Mouse (Mus musculus) hindbrain, embryonic 11.5 days (tissue): Measurements from ENCODE around the gene C1rl. TPM values are rescaled to one million over a fixed set of nuclear protein-coding genes. Genes with fewer than 3 reads are reported as not detected.
"Not testable (repeated sequence)": the region's sequence is repeated elsewhere in the genome, so short reads cannot be mapped to it uniquely, and the experiment has no call there.

Experiments used
- ATAC-seq: fragments of 200-750 bp; cut with Nextera tagmentation; 2 replicates; pipeline ENCODE4 v1.8.0; 2017; ENCODE audit warnings: mild to moderate bottlenecking, moderate TSS enrichment, moderate library complexity; ENCODE audit not compliant: low FRiP score
- DNase-seq: peaks from one replicate; pipeline ENCODE4 v3.0.0-alpha.2; 2015; ENCODE audit warnings: low spot score
- H3K27ac ChIP-seq: fragments of 300-500 bp; sonication (generic); 2 replicates; pipeline ENCODE4 v1.5.1; 2014; ENCODE audit warnings: mild to moderate bottlenecking, low read depth, low read length
- H3K27me3 ChIP-seq: fragments of 300-500 bp; sonication (generic); 2 replicates; pipeline ENCODE4 v1.6.1; 2014; ENCODE audit warnings: mild to moderate bottlenecking, low read length, moderate library complexity, mixed read lengths; ENCODE audit not compliant: control insufficient read depth, insufficient read depth
- H3K36me3 ChIP-seq: fragments of 300-500 bp; sonication (generic); 2 replicates; pipeline ENCODE4 v1.6.1; 2014; ENCODE audit warnings: mild to moderate bottlenecking, low read length, moderate library complexity, mixed read lengths; ENCODE audit not compliant: control insufficient read depth, insufficient read depth
- H3K4me1 ChIP-seq: fragments of 300-500 bp; sonication (generic); replicated peaks from 2 replicates; pipeline ENCODE4 v1.6.1; 2014; ENCODE audit warnings: low read length, mixed read lengths; ENCODE audit not compliant: control insufficient read depth, insufficient read depth
- H3K4me2 ChIP-seq: fragments of 300-500 bp; sonication (generic); replicated peaks from 2 replicates; pipeline ENCODE4 v1.6.1; 2014; ENCODE audit warnings: mild to moderate bottlenecking, low read depth, low read length
- H3K4me3 ChIP-seq: fragments of 300-500 bp; sonication (generic); 2 replicates; pipeline ENCODE4 v1.5.1; 2014; ENCODE audit warnings: low read depth, low read length
- H3K9ac ChIP-seq: fragments of 300-500 bp; sonication (generic); 2 replicates; pipeline ENCODE4 v1.6.1; 2014; ENCODE audit warnings: low read depth, low read length
- H3K9me3 ChIP-seq: fragments of 300-500 bp; sonication (generic); 2 replicates; pipeline ENCODE4 v1.6.1; 2016; ENCODE audit warnings: low read length; ENCODE audit not compliant: control insufficient read depth
- WGBS: fragments of 180-500 bp; shearing (Covaris S2); extraction: QIAGEN DNeasy Blood & Tissue Kit; methylation state at CpG from one replicate; pipeline ENCODE4 v1.1.7; 2014; 5-methylcytosine and 5-hydroxymethylcytosine counted together
- polyA plus RNA-seq: library from polyadenylated mRNA; unstranded; fragments of >200 nt; fragmentation: Nextera tagmentation; extraction: Ambion mirVana; gene quantifications from 2 replicates; pipeline ENCODE4 v1.2.1, GENCODE M21; 2014

C1rl gene
- polyA plus RNA-seq, 1 experiment from 2014 or later = 0.11 TPM

- H3K4me3 ChIP-seq = no peak overlapping the region
- no peak overlapping the region for H3K4me2 ChIP-seq
- H3K9ac ChIP-seq = no peak overlapping the region
- 74% methylated on average over 4 of the region's 4 CpGs for WGBS
- ATAC-seq (no peak), DNase-seq (no peak)
- H3K36me3 ChIP-seq = no peaks in the 10 kb centered on the region
- H3K9me3 ChIP-seq = no peaks in the 10 kb centered on the region
- no peak overlapping the region for H3K27ac ChIP-seq
- no peaks in the 10 kb centered on the region for H3K27me3 ChIP-seq
- no peaks in the 10 kb centered on the region for H3K4me1 ChIP-seq
Measured at GRCm38 (mm10) chr6:124505028-124505427, 12.1 kb downstream of the C1rl start.

GRCm38 (mm10) chr6:124506991-124507390 lies 14.1 kb downstream of the C1rl start:
- H3K27me3 ChIP-seq = no peaks in the 10 kb centered on the region
- no peaks in the 10 kb centered on the region for H3K4me1 ChIP-seq
- no peak overlapping the region for H3K9ac ChIP-seq
- H3K4me2 ChIP-seq = no peak overlapping the region
- ATAC-seq (no peak), DNase-seq (no peak)
- 80% methylated on average over 6 of the region's 6 CpGs for WGBS
- no peak overlapping the region for H3K27ac ChIP-seq
- no peaks in the 10 kb centered on the region for H3K9me3 ChIP-seq
- H3K36me3 ChIP-seq = no peaks in the 10 kb centered on the region
- H3K4me3 ChIP-seq = no peak overlapping the region

- H3K9ac ChIP-seq = no peak overlapping the region
- no peak overlapping the region for H3K4me2 ChIP-seq
- H3K27ac ChIP-seq = no peak overlapping the region
- DNase-seq (no peak), ATAC-seq (no peak)
- no peaks in the 10 kb centered on the region for H3K36me3 ChIP-seq
- H3K4me1 ChIP-seq = no peaks in the 10 kb centered on the region
- H3K9me3 ChIP-seq = no peaks in the 10 kb centered on the region
- WGBS = 81% methylated on average over 10 of the region's 10 CpGs
- H3K27me3 ChIP-seq = no peaks in the 10 kb centered on the region
- no peak overlapping the region for H3K4me3 ChIP-seq
Measured at GRCm38 (mm10) chr6:124508292-124508691, 15.4 kb downstream of the C1rl start.

GRCm38 (mm10) chr6:124509192-124509591 lies 16.3 kb downstream of the C1rl start:
- not testable (repeated sequence) for DNase-seq, H3K4me2 ChIP-seq, H3K9me3 ChIP-seq, ATAC-seq, H3K4me3 ChIP-seq, H3K36me3 ChIP-seq, H3K27ac ChIP-seq, H3K4me1 ChIP-seq, H3K27me3 ChIP-seq, H3K9ac ChIP-seq
- 89% methylated on average over 5 of the region's 5 CpGs for WGBS

- no peaks in the 10 kb centered on the region for H3K27me3 ChIP-seq
- no peak overlapping the region for H3K9ac ChIP-seq
- H3K9me3 ChIP-seq = no peaks in the 10 kb centered on the region
- no peak for ATAC-seq
- no peaks in the 10 kb centered on the region for H3K36me3 ChIP-seq
- H3K4me2 ChIP-seq = no peak overlapping the region
- 73% methylated on average over 6 of the region's 6 CpGs for WGBS
- H3K4me3 ChIP-seq = no peak overlapping the region
- H3K4me1 ChIP-seq = no peaks in the 10 kb centered on the region
- no peak for DNase-seq
- no peak overlapping the region for H3K27ac ChIP-seq
Measured at GRCm38 (mm10) chr6:124511936-124512335, 19.0 kb downstream of the C1rl start.

GRCm38 (mm10) chr6:124512355-124512836 lies 19.5 kb downstream of the C1rl start, which contains the start of gene C1ra:
Gene C1ra (plus strand): TSS chr6:124512405.
- Histone ChIP-seq H3K9me3 (no peaks in the 10 kb centered on the region), H3K4me3 (no peak within 1 kb of the TSS), H3K27me3 (no peaks in the 10 kb centered on the region), H3K36me3 (no peaks in the 10 kb centered on the region), H3K4me1 (no peaks in the 10 kb centered on the region), H3K4me2 (no peak within 1 kb of the TSS), H3K27ac (no peak within 1 kb of the TSS), H3K9ac (no peak within 1 kb of the TSS)
- no peak for ATAC-seq
- 9% methylated on average over 6 of the region's 6 CpGs for WGBS
- DNase-seq = peak; percentile 67

GRCm38 (mm10) chr6:124517733-124518132 lies 24.8 kb downstream of the C1rl start:
- not testable (repeated sequence) for H3K9ac ChIP-seq, H3K27ac ChIP-seq, H3K27me3 ChIP-seq, H3K4me3 ChIP-seq, H3K4me1 ChIP-seq, H3K9me3 ChIP-seq, ATAC-seq, H3K36me3 ChIP-seq, DNase-seq, H3K4me2 ChIP-seq
- WGBS = 84% methylated on average over 4 of the region's 4 CpGs

- H3K4me2 ChIP-seq, H3K4me1 ChIP-seq, H3K9me3 ChIP-seq, H3K36me3 ChIP-seq, ATAC-seq, H3K9ac ChIP-seq, DNase-seq, H3K27me3 ChIP-seq, H3K27ac ChIP-seq, H3K4me3 ChIP-seq: not testable (repeated sequence)
- WGBS = 74% methylated on average over 7 of the region's 7 CpGs
Measured at GRCm38 (mm10) chr6:124522082-124522481, 29.2 kb downstream of the C1rl start.

- ATAC-seq (no peak), DNase-seq (no peak)
- H3K9ac ChIP-seq = no peak overlapping the region
- WGBS = 74% methylated on average over 3 of the region's 3 CpGs
- H3K9me3 ChIP-seq = no peaks in the 10 kb centered on the region
- no peak overlapping the region for H3K4me2 ChIP-seq
- no peaks in the 10 kb centered on the region for H3K36me3 ChIP-seq
- no peaks in the 10 kb centered on the region for H3K27me3 ChIP-seq
- no peak overlapping the region for H3K4me3 ChIP-seq
- no peak overlapping the region for H3K27ac ChIP-seq
- H3K4me1 ChIP-seq = no peaks in the 10 kb centered on the region
Measured at GRCm38 (mm10) chr6:124527881-124528280, 35.0 kb downstream of the C1rl start.
